Mouse (Mus musculus) midbrain, embryonic 14.5 days (tissue): ENCODE measurements around the gene Ptpra. TPM values are rescaled to one million over a fixed set of nuclear protein-coding genes. Genes with fewer than 3 reads are reported as not detected.

Experiments
- ATAC-seq: fragments of 200-750 bp; cut with Nextera tagmentation; 2 replicates; pipeline ENCODE4 v1.8.0; 2017; ENCODE audit warnings: moderate number of reproducible peaks, moderate library complexity; ENCODE audit not compliant: low FRiP score, low TSS enrichment
- DNase-seq: peaks from one replicate; pipeline ENCODE4 v3.0.0-alpha.2; 2015
- H3K27ac ChIP-seq: fragments of 300-500 bp; sonication (generic); replicated peaks from 2 replicates; pipeline ENCODE4 v1.5.1; 2014; ENCODE audit warnings: mild to moderate bottlenecking, low read depth, low read length, moderate library complexity
- H3K27me3 ChIP-seq: fragments of 300-500 bp; sonication (generic); 2 replicates; pipeline ENCODE4 v1.6.1; 2014; ENCODE audit warnings: low read length, control low read depth, mixed read lengths; ENCODE audit not compliant: control insufficient read depth, insufficient read depth
- H3K36me3 ChIP-seq: fragments of 300-500 bp; sonication (generic); 2 replicates; pipeline ENCODE4 v1.6.1; 2014; ENCODE audit warnings: low read length, control low read depth; ENCODE audit not compliant: control insufficient read depth, insufficient read depth
- H3K4me1 ChIP-seq: fragments of 300-500 bp; sonication (generic); 2 replicates; pipeline ENCODE4 v1.6.1; 2014; ENCODE audit warnings: mild to moderate bottlenecking, antibody characterized with exemption, low read length, control low read depth; ENCODE audit not compliant: control insufficient read depth, insufficient read depth
- H3K4me2 ChIP-seq: fragments of 300-500 bp; sonication (generic); 2 replicates; pipeline ENCODE4 v1.6.1; 2014; ENCODE audit warnings: mild to moderate bottlenecking, low read length, moderate library complexity
- H3K4me3 ChIP-seq: fragments of 300-500 bp; sonication (generic); replicated peaks from 2 replicates; pipeline ENCODE4 v1.5.1; 2014; ENCODE audit warnings: low read depth, low read length
- H3K9ac ChIP-seq: fragments of 300-500 bp; sonication (generic); replicated peaks from 2 replicates; pipeline ENCODE4 v1.6.1; 2014; ENCODE audit warnings: mild to moderate bottlenecking, low read length, moderate library complexity
- H3K9me3 ChIP-seq: fragments of 300-500 bp; sonication (generic); 2 replicates; pipeline ENCODE4 v1.6.1; 2016; ENCODE audit warnings: low read length, control low read depth, mixed read lengths; ENCODE audit not compliant: control insufficient read depth
- WGBS: fragments of 180-500 bp; shearing (Covaris S2); extraction: QIAGEN DNeasy Blood & Tissue Kit; methylation state at CpG from one replicate; pipeline ENCODE4 v1.1.7; 2014; 5-methylcytosine and 5-hydroxymethylcytosine counted together
- polyA plus RNA-seq: library from polyadenylated mRNA; unstranded; fragments of >200 nt; fragmentation: Nextera tagmentation; extraction: Ambion mirVana; gene quantifications from 2 replicates; pipeline ENCODE4 v1.2.1, GENCODE M21; 2014

Ptpra gene
- polyA plus RNA-seq, 1 experiment from 2014 or later = 156 TPM

- WGBS = 62% methylated on average over 2 of the region's 2 CpGs
- Histone ChIP-seq H3K36me3 (no peaks in the 10 kb centered on the region), H3K4me3 (no peak overlapping the region), H3K27ac (no peak overlapping the region), H3K9ac (no peak overlapping the region), H3K4me1 (peaks cover 10% of the 10 kb centered on the region; the same call in 1 of the 2 replicates), H3K9me3 (no peaks in the 10 kb centered on the region), H3K4me2 (no peak overlapping the region), H3K27me3 (no peaks in the 10 kb centered on the region)
- no peak for DNase-seq
- no peak for ATAC-seq
These were observed 19.9 kb downstream of the Ptpra start for GRCm38 (mm10) chr2:130469935-130470334.

- no peak overlapping the region for H3K4me3 ChIP-seq
- ATAC-seq (no peak), DNase-seq (no peak)
- H3K9ac ChIP-seq = no peak overlapping the region
- WGBS = 85% methylated on average over 8 of the region's 8 CpGs
- no peak overlapping the region for H3K4me2 ChIP-seq
- H3K9me3 ChIP-seq = no peaks in the 10 kb centered on the region
- no peaks in the 10 kb centered on the region for H3K27me3 ChIP-seq
- no peak overlapping the region for H3K27ac ChIP-seq
- peaks cover 10% of the 10 kb centered on the region; the same call in 1 of the 2 replicates for H3K4me1 ChIP-seq
- no peaks in the 10 kb centered on the region for H3K36me3 ChIP-seq
These were observed 22.9 kb downstream of the Ptpra start for GRCm38 (mm10) chr2:130472908-130473510.

- no peak overlapping the region for H3K4me2 ChIP-seq
- WGBS = 97% methylated on average over 11 of the region's 11 CpGs
- DNase-seq = no peak
- H3K36me3 ChIP-seq = no peaks in the 10 kb centered on the region
- H3K4me3 ChIP-seq = no peak overlapping the region
- 0 out of 2 replicates have a peak, but pooled peaks cover 9% of the 10 kb centered on the region for H3K9me3 ChIP-seq
- H3K27ac ChIP-seq = no peak overlapping the region
- no peak for ATAC-seq
- H3K9ac ChIP-seq = no peak overlapping the region
- H3K27me3 ChIP-seq = no peaks in the 10 kb centered on the region
- no peaks in the 10 kb centered on the region for H3K4me1 ChIP-seq
These were observed 25.7 kb downstream of the Ptpra start for GRCm38 (mm10) chr2:130475764-130476163.

- ATAC-seq (no peak), DNase-seq (no peak)
- no peaks in the 10 kb centered on the region for H3K27me3 ChIP-seq
- H3K9me3 ChIP-seq = 0 out of 2 replicates have a peak, but pooled peaks cover 9% of the 10 kb centered on the region
- WGBS = 86% methylated on average over 6 of the region's 6 CpGs
- no peak overlapping the region for H3K4me3 ChIP-seq
- no peaks in the 10 kb centered on the region for H3K36me3 ChIP-seq
- no peak overlapping the region for H3K9ac ChIP-seq
- no peaks in the 10 kb centered on the region for H3K4me1 ChIP-seq
- H3K4me2 ChIP-seq = no peak overlapping the region
- H3K27ac ChIP-seq = no peak overlapping the region
These were observed 26.7 kb downstream of the Ptpra start for GRCm38 (mm10) chr2:130476666-130477297.

- ATAC-seq (no peak), DNase-seq (no peak)
- Histone ChIP-seq H3K4me2 (no peak overlapping the region), H3K4me3 (no peak overlapping the region), H3K4me1 (no peaks in the 10 kb centered on the region), H3K36me3 (no peaks in the 10 kb centered on the region), H3K9me3 (0 out of 2 replicates have a peak, but pooled peaks cover 9% of the 10 kb centered on the region), H3K27me3 (no peaks in the 10 kb centered on the region), H3K9ac (no peak overlapping the region), H3K27ac (no peak overlapping the region)
- 95% methylated on average over 4 of the region's 4 CpGs for whole genome bisulfite sequencing
These were observed 32.1 kb downstream of the Ptpra start for GRCm38 (mm10) chr2:130482177-130482576.

- H3K9ac ChIP-seq = no peak overlapping the region
- no peaks in the 10 kb centered on the region for H3K4me1 ChIP-seq
- no peak overlapping the region for H3K4me3 ChIP-seq
- ATAC-seq (no peak), DNase-seq (peak; percentile 18)
- no peaks in the 10 kb centered on the region for H3K36me3 ChIP-seq
- H3K27ac ChIP-seq = no peak overlapping the region
- H3K27me3 ChIP-seq = no peaks in the 10 kb centered on the region
- no peak overlapping the region for H3K4me2 ChIP-seq
- H3K9me3 ChIP-seq = 0 out of 2 replicates have a peak, but pooled peaks cover 9% of the 10 kb centered on the region
- 53% methylated on average over 3 of the region's 3 CpGs for WGBS
These were observed 32.6 kb downstream of the Ptpra start for GRCm38 (mm10) chr2:130482700-130483099.

GRCm38 (mm10) chr2:130484206-130484605 lies 34.1 kb downstream of the Ptpra start:
- no peak for DNase-seq
- Histone ChIP-seq H3K27me3 (no peaks in the 10 kb centered on the region), H3K27ac (no peak overlapping the region), H3K4me3 (no peak overlapping the region), H3K4me2 (no peak overlapping the region), H3K9ac (no peak overlapping the region), H3K36me3 (no peaks in the 10 kb centered on the region), H3K4me1 (no peaks in the 10 kb centered on the region), H3K9me3 (0 out of 2 replicates have a peak, but pooled peaks cover 3% of the 10 kb centered on the region)
- WGBS = 89% methylated on average over 1 of the region's 1 CpGs
- ATAC-seq = no peak

- no peaks in the 10 kb centered on the region for H3K36me3 ChIP-seq
- ATAC-seq = no peak
- H3K9ac ChIP-seq = no peak overlapping the region
- H3K27me3 ChIP-seq = no peaks in the 10 kb centered on the region
- 0 out of 2 replicates have a peak, but pooled peaks cover 7% of the 10 kb centered on the region for H3K4me1 ChIP-seq
- H3K27ac ChIP-seq = no peak overlapping the region
- no peak overlapping the region for H3K4me2 ChIP-seq
- 49% methylated on average over 2 of the region's 2 CpGs for WGBS
- H3K4me3 ChIP-seq = no peak overlapping the region
- no peak for DNase-seq
- H3K9me3 ChIP-seq = no peaks in the 10 kb centered on the region
These were observed 37.9 kb downstream of the Ptpra start for GRCm38 (mm10) chr2:130488002-130488401.

- H3K27ac ChIP-seq = no peak overlapping the region
- 0 out of 2 replicates have a peak, but pooled peaks cover 7% of the 10 kb centered on the region for H3K4me1 ChIP-seq
- no peaks in the 10 kb centered on the region for H3K9me3 ChIP-seq
- H3K4me2 ChIP-seq = no peak overlapping the region
- H3K27me3 ChIP-seq = no peaks in the 10 kb centered on the region
- WGBS = 88% methylated on average over 4 of the region's 4 CpGs
- no peaks in the 10 kb centered on the region for H3K36me3 ChIP-seq
- H3K9ac ChIP-seq = no peak overlapping the region
- ATAC-seq (no peak), DNase-seq (no peak)
- no peak overlapping the region for H3K4me3 ChIP-seq
These were observed 38.5 kb downstream of the Ptpra start for GRCm38 (mm10) chr2:130488600-130488999.
